Mouse (Mus musculus): ENCODE measurements at regions not wholly inside any gene's neighbourhood (a gene's known extent, or its start where the extent isn't known, plus 50 kb on each side); places are given as distances from the start of the nearest gene placed in this dataset.

DNA sequence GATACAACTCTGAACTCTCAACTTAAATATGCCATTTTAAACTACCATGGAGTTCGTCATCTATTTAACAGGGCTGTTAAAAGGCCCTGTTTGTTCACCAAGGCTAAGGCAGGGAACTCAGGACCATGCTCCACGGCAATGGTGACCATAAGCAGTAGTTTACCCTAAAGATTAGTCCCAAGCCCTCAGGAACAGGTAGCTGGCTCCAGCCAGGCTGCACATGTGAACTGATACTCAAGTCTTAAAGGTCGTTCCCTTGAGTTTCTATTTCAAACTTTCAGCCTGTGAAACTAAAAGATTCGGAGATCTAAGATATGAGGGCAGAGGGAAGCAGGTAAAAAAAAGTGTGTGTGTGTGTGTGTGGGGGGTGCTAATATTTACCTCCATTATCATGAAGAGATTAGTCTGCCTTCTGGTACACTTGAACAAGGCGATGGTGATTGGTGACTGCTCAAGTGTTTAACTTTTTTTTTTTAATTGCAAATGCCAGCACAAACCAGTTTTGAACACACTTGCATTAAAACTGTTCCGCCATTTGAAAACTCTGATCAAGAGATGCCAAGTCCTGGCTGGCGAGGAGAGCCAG lies 215.5 kb upstream of the Foxq1 start:
- no peak for ATAC-seq (ENCODE audit: insufficient number of reproducible peaks, insufficient read depth, low FRiP score, low TSS enrichment, low read depth)
- H3K36me3 ChIP-seq = no peaks in the 10 kb centered on the region
- 0 out of 2 replicates have a peak, but pooled peaks cover 5% of the 10 kb centered on the region for H3K9me3 ChIP-seq
- 73% methylated on average over 7 of the region's 7 CpGs for WGBS
- H3K27me3 ChIP-seq = peaks cover 2% of the 10 kb centered on the region; the same call in 1 of the 2 replicates
- no peak overlapping the region for H3K4me2 ChIP-seq
- H3K9ac ChIP-seq = no peak overlapping the region
- H3K4me1 ChIP-seq = no peaks in the 10 kb centered on the region
- H3K4me3 ChIP-seq = no peak overlapping the region
- H3K27ac ChIP-seq = no peak overlapping the region

DNA sequence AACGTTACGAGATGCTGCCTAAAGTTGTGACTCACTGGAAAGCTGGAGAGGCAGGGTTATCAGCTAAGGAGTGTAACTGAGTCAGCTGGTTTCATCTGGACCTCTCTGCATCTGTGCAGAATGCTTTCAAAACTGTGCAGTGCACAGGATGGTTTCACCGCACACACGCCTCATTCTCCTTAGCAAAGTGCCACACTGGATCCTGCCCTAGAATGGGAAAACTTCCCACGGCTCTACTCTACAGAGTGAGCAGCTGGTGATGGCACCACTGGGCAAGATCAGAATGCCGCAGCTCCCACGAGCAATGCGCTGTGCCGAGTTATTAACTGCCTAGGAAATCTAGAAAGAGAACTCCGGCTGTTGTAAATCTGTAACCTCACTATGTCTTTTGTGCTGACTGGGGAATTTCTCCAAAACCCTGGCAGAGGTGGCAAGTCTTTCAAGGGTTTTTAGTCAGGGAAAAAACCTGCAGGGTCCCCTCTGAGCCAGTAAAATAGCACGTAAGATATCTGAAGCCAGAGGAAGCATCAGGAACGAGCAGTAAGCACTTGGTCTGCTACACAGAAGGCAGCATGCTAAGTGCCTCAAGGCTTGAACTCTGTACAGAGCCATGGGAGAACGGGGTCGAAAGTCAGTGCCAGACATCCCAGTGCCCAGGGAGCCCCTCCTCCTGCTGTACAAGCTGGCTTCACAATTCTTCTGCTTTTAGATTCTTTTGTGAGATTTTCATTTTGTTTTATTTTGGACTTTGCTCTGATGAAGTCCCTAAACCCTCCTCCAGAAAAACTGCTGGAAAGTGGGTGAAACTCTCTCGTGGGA lies 214.4 kb upstream of the Foxq1 start:
- Histone ChIP-seq H3K9me3 (0 out of 2 replicates have a peak, but pooled peaks cover 5% of the 10 kb centered on the region), H3K9ac (no peak overlapping the region), H3K36me3 (no peaks in the 10 kb centered on the region), H3K27ac (no peak overlapping the region), H3K27me3 (0 out of 2 replicates have a peak, but pooled peaks cover 2% of the 10 kb centered on the region), H3K4me3 (no peak overlapping the region), H3K4me2 (no peak overlapping the region), H3K4me1 (no peaks in the 10 kb centered on the region)
- 66% methylated on average over 15 of the region's 15 CpGs for WGBS
- ATAC-seq (ENCODE audit: insufficient number of reproducible peaks, insufficient read depth, low FRiP score, low TSS enrichment, low read depth) = no peak

DNA sequence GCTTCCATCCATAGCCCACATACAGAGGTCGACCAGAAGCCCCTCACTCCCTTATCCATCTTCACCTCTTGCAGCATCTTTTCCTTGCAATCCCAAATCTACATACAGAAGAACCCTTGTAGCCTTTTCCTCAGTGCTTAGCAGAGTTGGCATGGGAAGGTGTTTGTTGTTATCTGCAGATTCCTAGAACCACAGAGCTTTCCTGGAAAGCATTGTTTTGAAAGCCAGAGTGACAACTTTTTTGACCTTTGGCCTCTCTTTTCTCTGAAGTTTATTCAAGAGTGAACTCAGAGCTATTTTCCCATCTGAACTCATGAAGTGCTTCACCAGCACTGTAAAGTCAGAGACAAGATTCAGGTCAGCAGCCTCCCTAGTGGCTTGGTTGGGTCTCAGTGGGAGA lies 209.7 kb upstream of the Foxq1 start:
- peaks cover 8% of the 10 kb centered on the region for H3K4me1 ChIP-seq
- H3K27ac ChIP-seq = no peak overlapping the region
- no peaks in the 10 kb centered on the region for H3K36me3 ChIP-seq
- WGBS = 52% methylated on average over 1 of the region's 1 CpGs
- H3K4me2 ChIP-seq = no peak overlapping the region
- no peak overlapping the region for H3K4me3 ChIP-seq
- H3K27me3 ChIP-seq = no peaks in the 10 kb centered on the region
- 0 out of 2 replicates have a peak, but pooled peaks cover 5% of the 10 kb centered on the region for H3K9me3 ChIP-seq
- H3K9ac ChIP-seq = no peak overlapping the region
- ATAC-seq (ENCODE audit: insufficient number of reproducible peaks, insufficient read depth, low FRiP score, low TSS enrichment, low read depth) = no peak

- no peak for ATAC-seq (ENCODE audit: insufficient number of reproducible peaks, insufficient read depth, low FRiP score, low TSS enrichment, low read depth)
- H3K9ac ChIP-seq = no peak overlapping the region
- 51% methylated on average over 2 of the region's 2 CpGs for WGBS
- no peak overlapping the region for H3K27ac ChIP-seq
- no peaks in the 10 kb centered on the region for H3K27me3 ChIP-seq
- H3K4me1 ChIP-seq = peaks cover 8% of the 10 kb centered on the region
- H3K36me3 ChIP-seq = no peaks in the 10 kb centered on the region
- H3K4me2 ChIP-seq = no peak overlapping the region
- no peak overlapping the region for H3K4me3 ChIP-seq
- H3K9me3 ChIP-seq = 0 out of 2 replicates have a peak, but pooled peaks cover 5% of the 10 kb centered on the region
Observed at GRCm38 (mm10) chr13:31347000-31347399, 208.9 kb upstream of the Foxq1 start.

DNA sequence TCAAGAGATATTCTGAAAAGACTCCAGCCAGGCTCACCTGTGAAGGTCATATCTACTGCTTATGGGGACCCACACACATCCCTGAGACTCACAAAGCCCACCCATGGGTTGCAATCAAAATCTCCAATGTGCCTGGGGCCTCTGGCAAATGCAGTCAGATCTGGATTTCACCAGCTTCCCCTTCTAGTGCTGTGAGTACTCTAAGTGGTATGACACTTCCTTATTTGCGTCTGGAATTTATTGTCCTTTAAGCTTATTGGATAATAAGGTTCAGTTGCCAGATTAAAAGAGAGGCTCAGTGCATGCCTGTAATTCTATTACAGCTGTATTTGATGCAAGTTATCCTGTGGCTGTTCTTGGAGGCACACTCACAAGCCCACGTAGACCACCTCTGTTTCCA lies 206.3 kb upstream of the Foxq1 start:
- H3K4me2 ChIP-seq = no peak overlapping the region
- H3K4me1 ChIP-seq = peaks cover 8% of the 10 kb centered on the region

DNA sequence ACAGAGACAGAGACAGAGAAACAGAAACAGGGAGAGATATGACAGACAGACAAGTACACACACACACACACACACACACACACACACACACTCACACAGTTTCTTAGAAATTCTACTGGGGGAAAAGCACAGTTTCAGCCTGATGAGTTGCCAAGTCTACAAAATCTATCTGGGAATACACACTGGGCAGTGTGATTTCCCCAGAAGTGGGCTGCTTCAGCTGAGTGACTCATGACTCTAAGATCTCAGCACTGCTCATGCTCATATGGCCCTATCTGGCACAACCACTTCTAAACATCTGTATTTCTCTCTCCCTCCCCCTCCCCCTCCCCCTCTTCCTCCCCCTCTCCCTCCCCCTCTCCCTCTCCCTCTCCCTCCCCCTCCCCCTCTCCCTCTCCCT lies 204.5 kb upstream of the Foxq1 start:
- no peak overlapping the region for H3K4me2 ChIP-seq
- H3K9ac ChIP-seq = no peak overlapping the region
- H3K4me3 ChIP-seq = no peak overlapping the region
- no peaks in the 10 kb centered on the region for H3K36me3 ChIP-seq
- no peaks in the 10 kb centered on the region for H3K27me3 ChIP-seq
- H3K9me3 ChIP-seq = no peaks in the 10 kb centered on the region
- no peak for ATAC-seq (ENCODE audit: insufficient number of reproducible peaks, insufficient read depth, low FRiP score, low TSS enrichment, low read depth)
- H3K27ac ChIP-seq = no peak overlapping the region
- peaks cover 8% of the 10 kb centered on the region for H3K4me1 ChIP-seq

More for the DNA sequence above, 206.3 kb upstream of the Foxq1 start:
- no peaks in the 10 kb centered on the region for H3K27me3 ChIP-seq
- no peak overlapping the region for H3K4me3 ChIP-seq
- no peak for ATAC-seq (ENCODE audit: insufficient number of reproducible peaks, insufficient read depth, low FRiP score, low TSS enrichment, low read depth)
- H3K27ac ChIP-seq = no peak overlapping the region
- H3K9ac ChIP-seq = no peak overlapping the region
- H3K36me3 ChIP-seq = no peaks in the 10 kb centered on the region
- WGBS = 11% methylated on average over 2 of the region's 2 CpGs
- 0 out of 2 replicates have a peak, but pooled peaks cover 3% of the 10 kb centered on the region for H3K9me3 ChIP-seq

GRCm38 (mm10) chr13:31352825-31353224 lies 203.1 kb upstream of the Foxq1 start:
- Histone ChIP-seq H3K4me2 (no peak overlapping the region), H3K4me1 (peaks cover 8% of the 10 kb centered on the region), H3K4me3 (no peak overlapping the region), H3K9me3 (no peaks in the 10 kb centered on the region), H3K27ac (no peak overlapping the region), H3K9ac (no peak overlapping the region), H3K36me3 (no peaks in the 10 kb centered on the region), H3K27me3 (no peaks in the 10 kb centered on the region)
- ATAC-seq (ENCODE audit: insufficient number of reproducible peaks, insufficient read depth, low FRiP score, low TSS enrichment, low read depth) = no peak
- WGBS = 76% methylated on average over 5 of the region's 5 CpGs

DNA sequence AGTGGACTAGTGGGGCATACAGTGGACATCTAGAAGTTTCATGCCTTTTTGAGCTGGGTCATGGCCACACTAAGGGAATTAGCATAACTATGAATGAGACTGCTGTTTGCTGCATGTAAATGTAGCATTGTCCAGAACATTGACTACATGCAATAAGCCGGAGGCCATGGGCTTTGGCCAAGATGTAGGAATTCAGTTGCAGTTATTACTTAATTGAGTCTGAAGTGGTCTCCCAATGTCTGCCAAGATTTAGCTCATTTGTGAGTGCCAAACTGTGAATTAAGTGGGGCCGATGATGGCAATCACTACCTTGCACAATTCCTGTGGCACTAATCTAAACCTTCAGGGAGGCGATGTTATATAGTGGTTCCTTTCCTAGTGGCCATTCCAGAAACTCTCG lies 196.6 kb upstream of the Foxq1 start:
- Histone ChIP-seq H3K4me1 (peaks cover 13% of the 10 kb centered on the region), H3K9me3 (no peaks in the 10 kb centered on the region), H3K27ac (no peak overlapping the region), H3K4me2 (no peak overlapping the region), H3K4me3 (no peak overlapping the region), H3K9ac (no peak overlapping the region), H3K27me3 (no peaks in the 10 kb centered on the region), H3K36me3 (no peaks in the 10 kb centered on the region)
- ATAC-seq (ENCODE audit: insufficient number of reproducible peaks, insufficient read depth, low FRiP score, low TSS enrichment, low read depth) = no peak
- 90% methylated on average over 4 of the region's 4 CpGs for WGBS

DNA sequence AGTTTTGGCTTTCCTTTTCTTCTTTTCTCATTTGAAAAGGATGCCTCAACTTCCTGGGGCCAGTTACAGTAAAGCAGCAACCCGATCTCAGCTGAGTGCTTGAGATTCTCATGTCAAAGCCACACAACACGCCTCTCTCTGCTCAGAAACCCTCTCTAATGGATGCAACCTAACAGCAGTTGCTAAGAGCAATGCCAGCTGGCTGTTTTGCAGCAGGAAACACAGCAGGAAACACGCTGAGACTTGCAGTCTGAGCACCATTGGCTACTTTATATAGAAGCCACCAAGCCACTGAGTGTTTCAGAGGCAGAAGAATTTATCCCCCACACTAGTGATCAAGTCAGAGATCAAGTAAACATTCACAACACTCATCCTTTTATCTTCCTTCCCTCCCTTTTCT lies 193.5 kb upstream of the Foxq1 start:
- no peaks in the 10 kb centered on the region for H3K36me3 ChIP-seq
- WGBS = 7% methylated on average over 3 of the region's 3 CpGs
- no peaks in the 10 kb centered on the region for H3K27me3 ChIP-seq
- H3K4me2 ChIP-seq = no peak overlapping the region
- no peak overlapping the region for H3K4me3 ChIP-seq
- H3K9ac ChIP-seq = no peak overlapping the region
- 0 out of 2 replicates have a peak overlapping the region, but pooled peaks have one; percentile 16 for H3K27ac ChIP-seq
- peaks cover 13% of the 10 kb centered on the region for H3K4me1 ChIP-seq
- no peaks in the 10 kb centered on the region for H3K9me3 ChIP-seq
- ATAC-seq (ENCODE audit: insufficient number of reproducible peaks, insufficient read depth, low FRiP score, low TSS enrichment, low read depth) = no peak

DNA sequence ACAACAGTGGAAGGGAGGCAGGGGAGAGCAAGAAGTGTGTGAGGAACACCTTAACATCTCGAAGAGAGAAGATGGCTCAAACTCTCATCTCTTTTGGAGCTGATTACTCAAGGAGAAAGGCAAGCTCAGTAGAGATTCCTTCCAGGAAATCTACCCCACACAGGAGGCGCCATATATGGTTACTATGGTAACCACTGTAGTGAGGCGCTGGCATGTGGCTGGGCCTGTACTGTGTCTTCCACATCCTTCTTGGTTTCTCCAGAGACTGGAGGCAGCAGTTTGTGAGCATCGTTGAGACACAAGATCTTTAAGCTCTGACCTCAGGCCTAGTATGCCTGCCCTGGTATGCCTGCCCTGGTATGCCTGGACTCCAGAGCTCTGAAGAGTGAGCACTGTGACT lies 191.6 kb upstream of the Foxq1 start:
- no peak overlapping the region for H3K4me3 ChIP-seq
- H3K27me3 ChIP-seq = no peaks in the 10 kb centered on the region
- no peak overlapping the region for H3K4me2 ChIP-seq
- no peaks in the 10 kb centered on the region for H3K36me3 ChIP-seq
- no peaks in the 10 kb centered on the region for H3K9me3 ChIP-seq
- peaks cover 13% of the 10 kb centered on the region for H3K4me1 ChIP-seq
- 65% methylated on average over 4 of the region's 4 CpGs for WGBS
- ATAC-seq (ENCODE audit: insufficient number of reproducible peaks, insufficient read depth, low FRiP score, low TSS enrichment, low read depth) = no peak
- H3K27ac ChIP-seq = no peak overlapping the region
- H3K9ac ChIP-seq = no peak overlapping the region

DNA sequence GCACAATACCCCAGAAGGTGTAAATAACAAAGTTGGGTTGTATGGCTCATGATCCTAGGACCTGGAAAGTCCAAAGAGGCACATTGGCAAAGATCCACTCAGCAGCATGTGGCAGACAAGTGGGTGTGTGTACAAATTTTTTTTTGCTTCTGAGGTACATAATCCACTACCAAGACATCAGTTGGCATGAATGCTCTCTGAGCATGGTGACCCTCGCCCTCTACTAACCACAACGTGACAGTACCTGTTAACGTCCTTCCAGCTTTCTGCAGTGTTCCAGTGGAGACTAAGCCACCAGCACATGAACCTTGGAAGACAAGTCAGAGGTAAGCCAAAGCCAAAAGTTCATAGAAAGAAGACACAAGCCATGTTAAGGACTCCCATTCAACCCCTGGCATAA lies 188.7 kb upstream of the Foxq1 start:
- no peaks in the 10 kb centered on the region; the same call in 1 of the 2 replicates for H3K9me3 ChIP-seq
- ATAC-seq (ENCODE audit: insufficient number of reproducible peaks, insufficient read depth, low FRiP score, low TSS enrichment, low read depth) = no peak
- H3K36me3 ChIP-seq = no peaks in the 10 kb centered on the region
- H3K4me2 ChIP-seq = no peak overlapping the region
- H3K27ac ChIP-seq = no peak overlapping the region
- H3K27me3 ChIP-seq = no peaks in the 10 kb centered on the region
- H3K4me1 ChIP-seq = peaks cover 13% of the 10 kb centered on the region
- WGBS = 90% methylated on average over 3 of the region's 3 CpGs
- no peak overlapping the region for H3K4me3 ChIP-seq
- no peak overlapping the region for H3K9ac ChIP-seq

DNA sequence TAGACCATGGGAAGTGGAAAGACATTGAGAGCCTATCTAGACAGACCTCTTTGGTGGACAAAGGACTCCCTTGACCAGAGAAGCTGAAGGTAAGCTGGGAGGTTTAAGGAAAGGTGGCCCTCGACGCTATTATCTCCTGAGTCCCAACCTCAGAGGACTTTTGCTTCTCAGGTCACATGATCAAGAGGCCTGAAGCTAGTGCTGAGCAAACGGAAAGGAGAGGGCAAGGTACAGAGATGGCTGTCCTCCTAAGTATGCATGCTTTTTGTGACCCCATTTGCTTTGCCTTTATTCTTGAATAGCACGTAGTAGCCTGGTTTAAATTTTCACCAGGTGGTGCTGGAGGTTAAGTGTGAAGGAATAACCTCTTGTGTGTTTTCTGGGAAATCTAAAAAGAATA lies 186.8 kb upstream of the Foxq1 start:
- no peaks in the 10 kb centered on the region; the same call in 1 of the 2 replicates for H3K9me3 ChIP-seq
- no peak overlapping the region for H3K4me3 ChIP-seq
- no peaks in the 10 kb centered on the region for H3K36me3 ChIP-seq
- no peak for ATAC-seq (ENCODE audit: insufficient number of reproducible peaks, insufficient read depth, low FRiP score, low TSS enrichment, low read depth)
- no peaks in the 10 kb centered on the region for H3K27me3 ChIP-seq
- peaks cover 7% of the 10 kb centered on the region; the same call in 1 of the 2 replicates for H3K4me1 ChIP-seq
- no peak overlapping the region for H3K9ac ChIP-seq
- 75% methylated on average over 4 of the region's 4 CpGs for WGBS
- no peak overlapping the region for H3K27ac ChIP-seq
- no peak overlapping the region for H3K4me2 ChIP-seq

Data from embryonic facial prominence, embryonic 13.5 days (tissue).